Comparison of ENCODE assay signal across 8 mouse cellular contexts in the genomic region with DNA sequence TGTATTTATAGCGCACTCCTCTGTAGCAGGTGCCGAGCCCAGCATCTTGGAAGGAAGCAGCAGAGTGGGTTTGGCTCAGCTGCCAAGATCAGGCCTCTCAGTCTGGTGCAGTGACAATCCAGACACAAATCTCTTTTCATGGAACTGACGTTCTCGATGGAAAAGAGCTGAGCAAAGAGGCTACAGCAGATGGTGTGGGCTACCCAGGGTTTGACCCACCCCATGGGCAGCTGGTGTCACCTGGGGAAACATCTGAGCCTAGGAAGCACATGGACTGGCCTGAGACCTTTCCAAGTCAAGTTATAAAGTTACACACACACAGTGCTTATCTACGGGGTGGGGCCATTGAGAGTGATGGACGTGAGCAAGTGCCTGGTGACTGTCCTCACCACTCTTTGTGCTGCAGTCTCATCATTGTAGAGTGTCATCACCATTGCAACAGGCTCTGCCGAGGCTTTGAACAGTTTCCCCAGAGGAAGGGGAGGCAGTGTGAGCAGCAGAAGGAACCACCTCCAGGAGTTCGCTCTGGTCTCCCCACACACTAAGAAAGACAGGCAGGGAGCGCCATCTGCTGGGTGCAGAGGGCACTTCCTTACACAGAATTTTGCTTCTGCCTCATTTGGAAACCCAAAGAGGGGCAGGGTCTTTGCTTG. TPM values are rescaled to one million over a fixed set of nuclear protein-coding genes. Genes with fewer than 3 reads are reported as not detected.
A peak's percentile ranks its signal among the peaks of the same experiment; 100 is the strongest.
DNase-seq lines count a peak whose midpoint lies in the region; ATAC-seq and TF ChIP-seq lines count a peak whose summit lies in the region.

No protein-coding gene starts in this region.

- no peaks in the 10 kb centered on the region for H3K27me3 ChIP-seq in ES-Bruce4 (ENCODE audit: control insufficient read depth, insufficient read depth, low read length, poor library complexity, severe bottlenecking)
- H3K27me3 ChIP-seq in forebrain, embryonic 14.5 days (replicated peaks; ENCODE audit: control insufficient read depth, insufficient read depth, low read length) = no peaks in the 10 kb centered on the region
- no peaks in the 10 kb centered on the region for H3K27me3 ChIP-seq in liver, embryonic 16.5 days (ENCODE audit: control insufficient read depth, insufficient read depth, low read depth, low read length)
- no peaks in the 10 kb centered on the region for H3K27me3 ChIP-seq in neural tube, embryonic 13.5 days

- H3K36me3 ChIP-seq in ES-Bruce4 (ENCODE audit: control insufficient read depth, insufficient read depth, low read length, poor library complexity, severe bottlenecking) = no peaks in the 10 kb centered on the region
- peaks cover 2% of the 10 kb centered on the region; the same call in 1 of the 2 replicates for H3K36me3 ChIP-seq in forebrain, embryonic 14.5 days (ENCODE audit: control insufficient read depth, insufficient read depth, low read length)
- no peaks in the 10 kb centered on the region; the same call in 1 of the 2 replicates for H3K36me3 ChIP-seq in liver, embryonic 16.5 days (ENCODE audit: control insufficient read depth, insufficient read depth)
- H3K36me3 ChIP-seq in neural tube, embryonic 13.5 days = 0 out of 2 replicates have a peak, but pooled peaks cover 5% of the 10 kb centered on the region

- intact Hi-C loops in heart, postnatal 10 days (cut with DNase I) = loop anchor here (1.0 to 2.0 kb wide), 3 partner anchors 74 to 184 kb away; a partner anchor contains a TSS

- H3K27ac ChIP-seq in ES-Bruce4 (ENCODE audit: insufficient read depth, low read length) = no peak overlapping the region
- peak overlapping the region; percentile 27; the same call in 1 of the 2 replicates for H3K27ac ChIP-seq in forebrain, embryonic 14.5 days (ENCODE audit: low read depth, low read length)
- 0 out of 2 replicates have a peak overlapping the region, but pooled peaks have one; percentile 39 for H3K27ac ChIP-seq in liver, embryonic 16.5 days (ENCODE audit: low read length)
- H3K27ac ChIP-seq in neural tube, embryonic 13.5 days (replicated peaks) = no peak overlapping the region

- H3K4me2 ChIP-seq in forebrain, embryonic 14.5 days (ENCODE audit: low read length) = no peak overlapping the region
- H3K4me2 ChIP-seq in liver, embryonic 16.5 days (ENCODE audit: low read depth, low read length) = peak overlapping the region; percentile 38
- H3K4me2 ChIP-seq in neural tube, embryonic 13.5 days = no peak overlapping the region

- H3K9me3 ChIP-seq in ES-Bruce4 (replicated peaks; ENCODE audit: control insufficient read depth, insufficient read depth, low read length, poor library complexity, severe bottlenecking) = no peaks in the 10 kb centered on the region
- H3K9me3 ChIP-seq in forebrain, embryonic 14.5 days (replicated peaks; ENCODE audit: control insufficient read depth, low read length) = no peaks in the 10 kb centered on the region
- no peaks in the 10 kb centered on the region for H3K9me3 ChIP-seq in liver, embryonic 16.5 days (replicated peaks; ENCODE audit: control insufficient read depth, low read length)
- no peaks in the 10 kb centered on the region for H3K9me3 ChIP-seq in neural tube, embryonic 13.5 days

- H3K4me1 ChIP-seq in ES-Bruce4 (ENCODE audit: control insufficient read depth, insufficient read depth, low read length) = no peaks in the 10 kb centered on the region
- peaks cover 9% of the 10 kb centered on the region for H3K4me1 ChIP-seq in forebrain, embryonic 14.5 days (ENCODE audit: control insufficient read depth, insufficient read depth, low read length)
- H3K4me1 ChIP-seq in liver, embryonic 16.5 days (ENCODE audit: control insufficient read depth, low read depth, low read length) = peaks cover 15% of the 10 kb centered on the region
- H3K4me1 ChIP-seq in neural tube, embryonic 13.5 days (replicated peaks) = peaks cover 59% of the 10 kb centered on the region

- peak; percentile 90 for DNase-seq in forebrain, embryonic 14.5 days (ENCODE audit: low spot score)
- DNase-seq in heart, postnatal 10 days = peak; percentile 82 to 91
- peak; percentile 90 for DNase-seq in kidney, postnatal 4 days
- DNase-seq in telencephalon, adult 2 months (ENCODE audit: low read depth, low spot score) = peak; percentile 89

- no peak for TF ChIP-seq POLR2A in ES-Bruce4 (IDR thresholded peaks at IDR 0.05; ENCODE audit: insufficient read depth, low read length)

- 41% methylated on average over 9 of the region's 9 CpGs for WGBS in forebrain, embryonic 14.5 days
- 33% methylated on average over 9 of the region's 9 CpGs for WGBS in liver, embryonic 16.5 days (ENCODE audit: insufficient replicate concordance)
- 26% methylated on average over 9 of the region's 9 CpGs for WGBS in neural tube, embryonic 13.5 days

- no peak for TF ChIP-seq EP300 in ES-Bruce4 (IDR thresholded peaks at IDR 0.05; ENCODE audit: insufficient read depth, low read depth, low read length)

- H3K9ac ChIP-seq in ES-Bruce4 (ENCODE audit: low read depth, poor library complexity, severe bottlenecking) = no peak overlapping the region
- H3K9ac ChIP-seq in forebrain, embryonic 14.5 days (ENCODE audit: low read length) = no peak overlapping the region
- H3K9ac ChIP-seq in liver, embryonic 16.5 days (ENCODE audit: low read depth, low read length) = no peak overlapping the region
- peak overlapping the region; percentile 50 for H3K9ac ChIP-seq in neural tube, embryonic 13.5 days

- TF ChIP-seq CTCF in ES-Bruce4 (IDR thresholded peaks at IDR 0.05; ENCODE audit: low read depth, low read length) = peak; percentile 91

- ATAC-seq in cerebellum, adult (ENCODE audit: insufficient number of reproducible peaks, low FRiP score, low TSS enrichment) = peak; percentile 73
- peak; percentile 76 for ATAC-seq in forebrain, embryonic 14.5 days
- ATAC-seq in liver, embryonic 16.5 days (ENCODE audit: low read depth) = peak; percentile 74
- peak; percentile 83 for ATAC-seq in neural tube, embryonic 13.5 days (ENCODE audit: low read depth)

- H3K4me3 ChIP-seq in ES-Bruce4 (ENCODE audit: low read depth, low read length) = no peak overlapping the region
- no peak overlapping the region for H3K4me3 ChIP-seq in forebrain, embryonic 14.5 days (ENCODE audit: low read depth, low read length)
- no peak overlapping the region for H3K4me3 ChIP-seq in liver, embryonic 16.5 days (ENCODE audit: low read depth, low read length)
- H3K4me3 ChIP-seq in neural tube, embryonic 13.5 days = no peak overlapping the region

RNA-seq across cellular contexts. Expression of a gene that starts 31.0 kb away (rescaled TPM):
- 8.4 and 8.9 TPM in 2 replicates for polyA plus RNA-seq in ES-Bruce4 (2011; ENCODE audit: insufficient read depth, insufficient read length, low read depth, missing spikeins)
- 4.5 and 5.5 TPM in 2 replicates for polyA plus RNA-seq in forebrain, embryonic 14.5 days (2014; fragmentation: Nextera tagmentation; extraction: Ambion mirVana)
- total RNA-seq in heart, postnatal 10 days (2021) = 1 to 10 TPM; 1.6 to 1.7 TPM
- polyA plus RNA-seq in liver, embryonic 16.5 days (2015; fragmentation: Nextera tagmentation; extraction: Ambion mirVana) = 3.4 and 3.5 TPM in 2 replicates
- 1.9 and 2.5 TPM in 2 replicates for polyA plus RNA-seq in neural tube, embryonic 13.5 days (2015; fragmentation: Nextera tagmentation; extraction: Ambion mirVana)

Comparison
In these comparisons a context has a peak if more than half of its experiments do, and no peak if none do; other contexts are left out.
1. H3K27ac ChIP-seq: peak in forebrain, embryonic 14.5 days (single experiment) and liver, embryonic 16.5 days (single experiment); none in ES-Bruce4 (single experiment) and neural tube, embryonic 13.5 days (single experiment).
2. Peak in every context shown above with its lines, with median percentiles within 50 percentile points of each other: ATAC-seq and DNase-seq.